Mouse (Mus musculus) hindbrain, postnatal 0 days (tissue): ENCODE results near the gene Ccdc71. TPM values are rescaled to one million over a fixed set of nuclear protein-coding genes. Genes with fewer than 3 reads are reported as not detected.
A peak's percentile ranks its signal among the peaks of the same experiment; 100 is the strongest.

Experiments used
- ATAC-seq: fragments of 200-750 bp; cut with Nextera tagmentation; 2 replicates; pipeline ENCODE4 v1.8.0; 2017; ENCODE audit warnings: mild to moderate bottlenecking, moderate TSS enrichment, moderate library complexity
- DNase-seq: peaks from one replicate; pipeline ENCODE4 v3.0.0-alpha.2; 2015; ENCODE audit warnings: low spot score
- H3K27ac ChIP-seq: fragments of 300-500 bp; sonication (generic); 2 replicates; pipeline ENCODE4 v1.5.1; 2014; ENCODE audit warnings: mild to moderate bottlenecking
- H3K27me3 ChIP-seq: fragments of 300-500 bp; sonication (generic); 2 replicates; pipeline ENCODE4 v1.6.1; 2014; ENCODE audit warnings: low read length, mixed read lengths; ENCODE audit not compliant: insufficient read depth
- H3K36me3 ChIP-seq: fragments of 300-500 bp; sonication (generic); 2 replicates; pipeline ENCODE4 v1.6.1; 2014; ENCODE audit warnings: low read length, mixed read lengths; ENCODE audit not compliant: insufficient read depth
- H3K4me1 ChIP-seq: fragments of 300-500 bp; sonication (generic); 2 replicates; pipeline ENCODE4 v1.6.1; 2014; ENCODE audit warnings: antibody characterized with exemption, low read length, mixed read lengths; ENCODE audit not compliant: insufficient read depth
- H3K4me2 ChIP-seq: fragments of 300-500 bp; sonication (generic); 2 replicates; pipeline ENCODE4 v1.6.1; 2014; ENCODE audit warnings: low read depth, mild to moderate bottlenecking, low read length, moderate library complexity, mixed read lengths
- H3K4me3 ChIP-seq: fragments of 300-500 bp; sonication (generic); 2 replicates; pipeline ENCODE4 v1.5.1; 2014; ENCODE audit warnings: low read length
- H3K9ac ChIP-seq: fragments of 300-500 bp; sonication (generic); replicated peaks from 2 replicates; pipeline ENCODE4 v1.6.1; 2014; ENCODE audit warnings: mild to moderate bottlenecking, low read length, moderate library complexity, mixed read lengths
- H3K9me3 ChIP-seq: fragments of 300-500 bp; sonication (generic); 2 replicates; pipeline ENCODE4 v1.6.1; 2016; ENCODE audit warnings: low read length, mixed read lengths
- CTCF ChIP-seq: IDR thresholded peaks from 2 replicates; pipeline ENCODE4 v1.5.1; 2016; ENCODE audit warnings: antibody characterized with exemption, control low read depth, low read depth
- WGBS: fragments of 180-500 bp; shearing (Covaris S2); extraction: QIAGEN DNeasy Blood & Tissue Kit; methylation state at CpG from one replicate; pipeline ENCODE4 v1.1.7; 2014; 5-methylcytosine and 5-hydroxymethylcytosine counted together
- polyA plus RNA-seq: library from polyadenylated mRNA; unstranded; fragments of >200 nt; fragmentation: Nextera tagmentation; extraction: Ambion mirVana; gene quantifications from 2 replicates; pipeline ENCODE4 v1.2.1, GENCODE M21; 2015
- total RNA-seq: library from RNA; depleted of rRNA; stranded (reverse); fragments of >200 nt; gene quantifications from 2 replicates; pipeline ENCODE4 v1.2.3, GENCODE M21; 2014

Ccdc71 gene
- total and polyA plus RNA-seq, 2 experiments from 2014 or later = 37.2 to 55.9 TPM

GRCm38 (mm10) chr9:108439176-108439575, 21.2 kb upstream of the Ccdc71 start:
- 59% methylated on average over 6 of the region's 6 CpGs for WGBS

GRCm38 (mm10) chr9:108440485-108440884, 19.8 kb upstream of the Ccdc71 start:
- Histone ChIP-seq H3K4me2 (no peak overlapping the region), H3K4me1 (peaks cover 4% of the 10 kb centered on the region; the same call in 1 of the 2 replicates), H3K27me3 (no peaks in the 10 kb centered on the region), H3K9ac (no peak overlapping the region), H3K36me3 (no peaks in the 10 kb centered on the region), H3K9me3 (no peaks in the 10 kb centered on the region), H3K4me3 (no peak overlapping the region), H3K27ac (no peak overlapping the region)
- DNase-seq (no peak), ATAC-seq (no peak)
- no peak for TF ChIP-seq CTCF
- 61% methylated on average over 5 of the region's 5 CpGs for WGBS

More at GRCm38 (mm10) chr9:108439176-108439575, 21.2 kb upstream of the Ccdc71 start:
- Histone ChIP-seq H3K9ac (no peak overlapping the region), H3K4me1 (peaks cover 4% of the 10 kb centered on the region; the same call in 1 of the 2 replicates), H3K9me3 (no peaks in the 10 kb centered on the region), H3K4me3 (no peak overlapping the region), H3K27ac (peak overlapping the region; percentile 11; the same call in 1 of the 2 replicates), H3K27me3 (no peaks in the 10 kb centered on the region), H3K4me2 (no peak overlapping the region), H3K36me3 (no peaks in the 10 kb centered on the region)
- no peak for ATAC-seq
- TF ChIP-seq CTCF = no peak
- peak; percentile 52 for DNase-seq

GRCm38 (mm10) chr9:108441236-108441919, 18.9 kb upstream of the Ccdc71 start:
- DNase-seq (no peak), ATAC-seq (no peak)
- TF ChIP-seq CTCF = no peak
- no peak overlapping the region for H3K27ac ChIP-seq
- H3K27me3 ChIP-seq = no peaks in the 10 kb centered on the region
- no peak overlapping the region for H3K4me2 ChIP-seq
- peaks cover 4% of the 10 kb centered on the region; the same call in 1 of the 2 replicates for H3K4me1 ChIP-seq
- H3K4me3 ChIP-seq = no peak overlapping the region
- no peak overlapping the region for H3K9ac ChIP-seq
- WGBS = 66% methylated on average over 11 of the region's 11 CpGs
- no peaks in the 10 kb centered on the region for H3K9me3 ChIP-seq
- no peaks in the 10 kb centered on the region for H3K36me3 ChIP-seq

- H3K9ac ChIP-seq = no peak overlapping the region
- H3K27ac ChIP-seq = no peak overlapping the region
- no peak overlapping the region for H3K4me2 ChIP-seq
- H3K4me1 ChIP-seq = peaks cover 9% of the 10 kb centered on the region
- H3K4me3 ChIP-seq = no peak overlapping the region
- DNase-seq (no peak), ATAC-seq (no peak)
- TF ChIP-seq CTCF = no peak
- H3K36me3 ChIP-seq = peaks cover 5% of the 10 kb centered on the region; the same call in 1 of the 2 replicates
- H3K27me3 ChIP-seq = no peaks in the 10 kb centered on the region
- H3K9me3 ChIP-seq = no peaks in the 10 kb centered on the region
- WGBS = 74% methylated on average over 9 of the region's 9 CpGs
Measured at GRCm38 (mm10) chr9:108445125-108445524, 15.2 kb upstream of the Ccdc71 start.

- Histone ChIP-seq H3K4me2 (peak overlapping the region; percentile 79), H3K36me3 (peaks cover 5% of the 10 kb centered on the region; the same call in 1 of the 2 replicates), H3K27me3 (no peaks in the 10 kb centered on the region), H3K4me1 (peaks cover 27% of the 10 kb centered on the region), H3K27ac (peak overlapping the region; percentile 74; the same call in 1 of the 2 replicates), H3K9ac (0 out of 2 replicates have a peak overlapping the region, but pooled peaks have one; percentile 4), H3K9me3 (no peaks in the 10 kb centered on the region), H3K4me3 (no peak overlapping the region)
- TF ChIP-seq CTCF = no peak
- peak; percentile 85 for DNase-seq
- peak; percentile 44 for ATAC-seq
- 19% methylated on average over 4 of the region's 4 CpGs for WGBS
Measured at GRCm38 (mm10) chr9:108449860-108450259, 10.5 kb upstream of the Ccdc71 start.

- Histone ChIP-seq H3K36me3 (peaks cover 5% of the 10 kb centered on the region; the same call in 1 of the 2 replicates), H3K9me3 (no peaks in the 10 kb centered on the region), H3K9ac (peak overlapping the region; percentile 4; the same call in 1 of the 2 replicates), H3K4me2 (peak overlapping the region; percentile 79), H3K4me3 (peak overlapping the region; percentile 18), H3K27ac (peak overlapping the region; percentile 74), H3K4me1 (peaks cover 27% of the 10 kb centered on the region), H3K27me3 (no peaks in the 10 kb centered on the region)
- ATAC-seq (peak; percentile 24), DNase-seq (peak; percentile 76)
- 43% methylated on average over 21 of the region's 21 CpGs for WGBS
- no peak for TF ChIP-seq CTCF
Measured at GRCm38 (mm10) chr9:108450292-108451169, 9.8 kb upstream of the Ccdc71 start.
